Mouse (Mus musculus): ENCODE measurements around the gene Foxo6.
A peak's percentile ranks its signal among the peaks of the same experiment; 100 is the strongest.

DNA sequence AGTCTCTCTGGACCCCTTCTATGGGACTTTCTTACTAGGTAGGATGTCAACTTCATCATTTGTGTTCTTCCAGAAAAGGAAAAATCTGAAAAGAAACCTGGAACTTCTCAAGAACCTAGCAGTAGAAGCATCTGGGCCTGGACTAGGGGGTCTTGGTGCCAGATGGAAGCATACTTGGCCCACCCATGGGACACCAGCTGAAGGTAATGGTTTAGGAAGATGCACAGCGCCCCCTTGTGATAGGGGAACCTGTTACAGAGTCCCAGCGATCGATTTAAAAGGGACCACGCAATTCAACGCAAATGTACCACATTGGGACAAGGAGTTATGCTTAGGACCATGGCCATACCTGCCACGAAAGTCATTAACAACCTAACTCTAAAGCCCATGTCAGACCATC, 36.0 kb upstream of the Foxo6 start:
- TF ChIP-seq CTCF (IDR thresholded peaks at IDR 0.05; ENCODE audit: control insufficient read depth, insufficient read depth, insufficient read length) (peak; percentile 56), MAX (IDR thresholded peaks at IDR 0.05) (no peak), USF1 (IDR thresholded peaks at IDR 0.05; ENCODE audit: low read depth) (no peak), MYOG (IDR thresholded peaks at IDR 0.05; ENCODE audit: control insufficient read depth, extremely low read depth, insufficient read length) (no peak)
